Mouse (Mus musculus) spleen, adult 2 months (tissue): ENCODE measurements around the gene Gramd1c. TPM values are rescaled to one million over a fixed set of nuclear protein-coding genes. Genes with fewer than 3 reads are reported as not detected.
A peak's percentile ranks its signal among the peaks of the same experiment; 100 is the strongest.

Source experiments
- DNase-seq, 2 experiments: peaks; one replicate each; pipeline versions ENCODE4 v3.0.0 to v3.0.0-alpha.2; 2012 to 2021; ENCODE audit warnings: low spot score in 2 of 2, low read depth in 1 of 2
- H3K27ac ChIP-seq: fragments of 200-500 bp; 2 replicates; pipeline ENCODE4 v1.5.1; 2012; ENCODE audit warnings: low read length, inconsistent platforms; ENCODE audit not compliant: insufficient read depth
- H3K27me3 ChIP-seq: fragments of 200-500 bp; 2 replicates; pipeline ENCODE4 v1.6.1; 2012; ENCODE audit warnings: mild to moderate bottlenecking, moderate library complexity, low read length, inconsistent platforms; ENCODE audit not compliant: control insufficient read depth, insufficient read depth
- H3K36me3 ChIP-seq: fragments of 200-500 bp; 2 replicates; pipeline ENCODE4 v1.6.1; 2012; ENCODE audit warnings: mild to moderate bottlenecking, low read length, inconsistent platforms; ENCODE audit not compliant: control insufficient read depth, insufficient read depth
- H3K4me1 ChIP-seq: fragments of 200-500 bp; 2 replicates; pipeline ENCODE4 v1.6.1; 2011; ENCODE audit warnings: inconsistent platforms; ENCODE audit not compliant: control insufficient read depth, insufficient read depth, insufficient read length
- H3K4me3 ChIP-seq: fragments of 200-500 bp; 2 replicates; pipeline ENCODE4 v1.5.1; 2011; ENCODE audit warnings: mild to moderate bottlenecking, inconsistent platforms; ENCODE audit not compliant: insufficient read depth, insufficient read length; ENCODE audit errors: extremely low read depth
- CTCF ChIP-seq: fragments of 200-500 bp; IDR thresholded peaks from 2 replicates; pipeline ENCODE4 v1.5.1; 2011; ENCODE audit warnings: mild to moderate bottlenecking, inconsistent platforms; ENCODE audit not compliant: insufficient read depth, insufficient read length, insufficient replicate concordance; ENCODE audit errors: extremely low read depth
- POLR2A ChIP-seq: fragments of 200-500 bp; IDR thresholded peaks from 2 replicates; pipeline ENCODE4 v1.6.1; 2011; ENCODE audit warnings: low read depth, low read length, inconsistent platforms
- WGBS: fragments of 180-500 bp; shearing (Covaris S2); methylation state at CpG from one replicate; pipeline ENCODE4 v1.1.7; 2018; 5-methylcytosine and 5-hydroxymethylcytosine counted together
- polyA plus RNA-seq: library from polyadenylated mRNA; depleted of rRNA; stranded (reverse); fragments of >200 nt; gene quantifications from 2 replicates; pipeline ENCODE4 v1.2.3, GENCODE M21; 2012; rRNA removed

Gramd1c gene
- 0.30 and 0.32 TPM in 2 replicates for polyA plus RNA-seq

GRCm38 (mm10) chr16:44063025-44063894 lies at the start of gene Gramd1c:
Gene Gramd1c (minus strand): TSS chr16:44063345.
- WGBS, result 7% methylated on average over 45 of the region's 45 CpGs
- Histone ChIP-seq H3K27ac (no peak within 1 kb of the TSS), H3K36me3 (no peaks in the 10 kb centered on the region), H3K4me3 (peak within 1 kb of the TSS; percentile 59; the same call in 1 of the 2 replicates), H3K27me3 (no peaks in the 10 kb centered on the region), H3K4me1 (peaks cover 3% of the 10 kb centered on the region; the same call in 1 of the 2 replicates)
- TF ChIP-seq CTCF, result peak; percentile 32; the same call in 1 of the 2 replicates
- no peak for TF ChIP-seq POLR2A
- peak; percentile 15 to 22 for DNase-seq

- DNase-seq, result no peak
- H3K4me1 ChIP-seq, result no peaks in the 10 kb centered on the region
- H3K4me3 ChIP-seq, result no peak overlapping the region
- WGBS, result 97% methylated on average over 4 of the region's 4 CpGs
- no peak overlapping the region for H3K27ac ChIP-seq
- H3K36me3 ChIP-seq, result peaks cover 25% of the 10 kb centered on the region
- no peaks in the 10 kb centered on the region for H3K27me3 ChIP-seq
- TF ChIP-seq POLR2A, result no peak
- no peak for TF ChIP-seq CTCF
These were observed 45.9 kb upstream of the Gramd1c start for GRCm38 (mm10) chr16:44109002-44109401.

- Histone ChIP-seq H3K27ac (no peak overlapping the region), H3K36me3 (peaks cover 25% of the 10 kb centered on the region), H3K27me3 (no peaks in the 10 kb centered on the region), H3K4me3 (no peak overlapping the region), H3K4me1 (no peaks in the 10 kb centered on the region)
- TF ChIP-seq CTCF, result no peak
- TF ChIP-seq POLR2A, result no peak
- DNase-seq, result no peak
- 88% methylated on average over 2 of the region's 2 CpGs for WGBS
These were observed 42.1 kb upstream of the Gramd1c start for GRCm38 (mm10) chr16:44105211-44105610.

GRCm38 (mm10) chr16:44103806-44104766 lies 40.9 kb upstream of the Gramd1c start:
- no peak for DNase-seq
- Histone ChIP-seq H3K27me3 (no peaks in the 10 kb centered on the region), H3K4me1 (no peaks in the 10 kb centered on the region), H3K36me3 (peaks cover 24% of the 10 kb centered on the region), H3K4me3 (no peak overlapping the region), H3K27ac (no peak overlapping the region)
- no peak for TF ChIP-seq CTCF
- TF ChIP-seq POLR2A, result no peak
- 93% methylated on average over 18 of the region's 18 CpGs for WGBS

GRCm38 (mm10) chr16:44102925-44103324 lies 39.8 kb upstream of the Gramd1c start:
- peaks cover 27% of the 10 kb centered on the region for H3K36me3 ChIP-seq
- H3K27me3 ChIP-seq, result no peaks in the 10 kb centered on the region
- H3K4me1 ChIP-seq, result no peaks in the 10 kb centered on the region
- no peak for DNase-seq
- no peak overlapping the region for H3K27ac ChIP-seq
- 94% methylated on average over 2 of the region's 2 CpGs for WGBS
- no peak for TF ChIP-seq POLR2A
- no peak for TF ChIP-seq CTCF
- H3K4me3 ChIP-seq, result no peak overlapping the region

GRCm38 (mm10) chr16:44101181-44101710 lies 38.1 kb upstream of the Gramd1c start:
- Histone ChIP-seq H3K27me3 (no peaks in the 10 kb centered on the region), H3K36me3 (peaks cover 24% of the 10 kb centered on the region), H3K4me3 (no peak overlapping the region), H3K27ac (no peak overlapping the region), H3K4me1 (no peaks in the 10 kb centered on the region)
- TF ChIP-seq POLR2A, result no peak
- TF ChIP-seq CTCF, result no peak
- 98% methylated on average over 12 of the region's 12 CpGs for WGBS
- no peak for DNase-seq
